Comparison of ENCODE assay signal across 20 mouse cellular contexts in genomic region chr5:71965529-71965928, GRCm38 (mm10).
DNase-seq lines count a peak whose midpoint lies in the region; ATAC-seq and TF ChIP-seq lines count a peak whose summit lies in the region.
"Had no signal": no experiment of that assay in that cellular context is flagged by ENCODE, and none has a peak within 500 bp of the region (broad histone marks: within the 10 kb centered on the region; RNA-seq: fewer than 3 reads in every experiment).

No protein-coding gene starts in this region.

- DNase-seq in adrenal gland, postnatal 14 days, result peak; percentile 7
- DNase-seq in adrenal gland, postnatal 4 days (ENCODE audit: low spot score in 2 of 2), result no peak
- DNase-seq in kidney, postnatal 0 days (ENCODE audit: low spot score), result peak; percentile 5
- no peak for DNase-seq in kidney, adult 18-20 months
- DNase-seq in 416B (ENCODE audit: low read depth), result peak; percentile 8
- DNase-seq in brain, embryonic 14.5 days (ENCODE audit: low read depth), result peak; percentile 19
- DNase-seq in hindbrain, embryonic 11.5 days (ENCODE audit: low spot score), result no peak
- DNase-seq: adrenal gland, postnatal 25 days; B cell, adult 2 months; cerebellum, adult 8-10 months; gastrocnemius, postnatal 36 days; heart, postnatal 4 days; left cerebral cortex, postnatal 4 days; liver; lung, postnatal 14 days; right cerebral cortex, postnatal 25 days had no signal

- no peak overlapping the region for H3K9ac ChIP-seq in kidney, postnatal 0 days (ENCODE audit: low read depth, low read length)
- no peak overlapping the region for H3K9ac ChIP-seq in hindbrain, embryonic 11.5 days (ENCODE audit: low read depth, low read length)
- H3K9ac ChIP-seq: heart, embryonic 15.5 days; midbrain, embryonic 15.5 days had no signal

- H3K4me1 ChIP-seq in kidney, postnatal 0 days (replicated peaks; ENCODE audit: insufficient read depth, low read length), result no peaks in the 10 kb centered on the region
- H3K4me1 ChIP-seq in hindbrain, embryonic 11.5 days (replicated peaks; ENCODE audit: control insufficient read depth, insufficient read depth, low read length), result no peaks in the 10 kb centered on the region
- H3K4me1 ChIP-seq: embryonic facial prominence, embryonic 10.5 days; heart, embryonic 15.5 days; megakaryocyte, embryonic 14.5 days had no signal

- TF ChIP-seq CTCF in kidney, postnatal 0 days (IDR thresholded peaks at IDR 0.05; ENCODE audit: low read depth), result peak; percentile 36; the same call in 1 of the 2 replicates
- TF ChIP-seq CTCF in brain, embryonic 14.5 days (IDR thresholded peaks at IDR 0.05; ENCODE audit: borderline replicate concordance, extremely low read depth, insufficient read depth, insufficient read length), result peak; percentile 6; the same call in 1 of the 2 replicates

- no peaks in the 10 kb centered on the region for H3K36me3 ChIP-seq in kidney, postnatal 0 days (ENCODE audit: insufficient read depth, low read length)
- no peaks in the 10 kb centered on the region for H3K36me3 ChIP-seq in hindbrain, embryonic 11.5 days (ENCODE audit: control insufficient read depth, insufficient read depth, low read length)
- H3K36me3 ChIP-seq: embryonic facial prominence, embryonic 10.5 days; heart, embryonic 15.5 days; midbrain, embryonic 15.5 days had no signal

- no peak overlapping the region for H3K27ac ChIP-seq in kidney, postnatal 0 days
- H3K27ac ChIP-seq in hindbrain, embryonic 11.5 days (ENCODE audit: low read depth, low read length), result no peak overlapping the region
- H3K27ac ChIP-seq: embryonic facial prominence, embryonic 10.5 days; heart, embryonic 15.5 days; midbrain, embryonic 15.5 days had no signal

- ATAC-seq in kidney, postnatal 0 days (replicated peaks; ENCODE audit: low FRiP score, low read depth), result no peak
- no peak for ATAC-seq in hindbrain, embryonic 11.5 days (ENCODE audit: low FRiP score)
- ATAC-seq: midbrain, embryonic 15.5 days had no signal

- WGBS in kidney, postnatal 0 days, result 69% methylated on average over 2 of the region's 2 CpGs
- 73% methylated on average over 2 of the region's 2 CpGs for WGBS in hindbrain, embryonic 11.5 days

- H3K4me2 ChIP-seq in kidney, postnatal 0 days (ENCODE audit: low read length), result no peak overlapping the region
- no peak overlapping the region for H3K4me2 ChIP-seq in hindbrain, embryonic 11.5 days (replicated peaks; ENCODE audit: low read depth, low read length)
- H3K4me2 ChIP-seq: heart, embryonic 15.5 days; midbrain, embryonic 15.5 days had no signal

- TF ChIP-seq POLR2A in brain, embryonic 14.5 days (IDR thresholded peaks at IDR 0.05; ENCODE audit: borderline replicate concordance, extremely low read depth, insufficient read depth, insufficient read length, poor library complexity, severe bottlenecking), result no peak

- H3K4me3 ChIP-seq in kidney, postnatal 0 days (replicated peaks; ENCODE audit: low read depth, low read length), result no peak overlapping the region
- H3K4me3 ChIP-seq in hindbrain, embryonic 11.5 days (ENCODE audit: low read depth, low read length), result no peak overlapping the region
- H3K4me3 ChIP-seq: embryonic facial prominence, embryonic 10.5 days; heart, embryonic 15.5 days; megakaryocyte, embryonic 14.5 days; midbrain, embryonic 15.5 days had no signal

- H3K9me3 ChIP-seq in kidney, postnatal 0 days (replicated peaks; ENCODE audit: low read length), result no peaks in the 10 kb centered on the region
- no peaks in the 10 kb centered on the region for H3K9me3 ChIP-seq in hindbrain, embryonic 11.5 days (ENCODE audit: control insufficient read depth, low read length)
- H3K9me3 ChIP-seq: embryonic facial prominence, embryonic 10.5 days; heart, embryonic 15.5 days; megakaryocyte, embryonic 14.5 days; midbrain, embryonic 15.5 days had no signal

- no peaks in the 10 kb centered on the region for H3K27me3 ChIP-seq in kidney, postnatal 0 days (ENCODE audit: insufficient read depth, low read length)
- no peaks in the 10 kb centered on the region for H3K27me3 ChIP-seq in hindbrain, embryonic 11.5 days (ENCODE audit: control insufficient read depth, insufficient read depth, low read length)
- H3K27me3 ChIP-seq: heart, embryonic 15.5 days; megakaryocyte, embryonic 14.5 days; midbrain, embryonic 15.5 days had no signal

Comparison
In these comparisons a context has a peak if more than half of its experiments do, and no peak if none do; other contexts are left out.
1. DNase-seq: peak in adrenal gland, postnatal 14 days (single experiment), kidney, postnatal 0 days (single experiment), 416B (single experiment) and brain, embryonic 14.5 days (single experiment); none in adrenal gland, postnatal 4 days (0 of 2), kidney, adult 18-20 months (single experiment) and hindbrain, embryonic 11.5 days (single experiment).